Mouse (Mus musculus) MEL (cell line): Measurements from ENCODE around the gene Gm7694. TPM values are rescaled to one million over a fixed set of nuclear protein-coding genes. Genes with fewer than 3 reads are reported as not detected.

Experiments
- DNase-seq: peaks from one replicate; pipeline ENCODE4 v3.0.0; 2011; ENCODE audit warnings: low read depth, low spot score
- H3K27ac ChIP-seq: 2 replicates; pipeline ENCODE4 v1.5.1; 2012; ENCODE audit warnings: low read depth, mild to moderate bottlenecking, control low read depth, low read length, moderate library complexity; ENCODE audit not compliant: control insufficient read depth
- H3K27me3 ChIP-seq, 2 experiments: fragments of 150-350 bp in 1 of 2; sonication (generic) in 1 of 2; 2 replicates each; pipeline ENCODE4 v1.6.1; 2012; ENCODE audit warnings: low read length in 2 of 2, mild to moderate bottlenecking in 2 of 2, improper control_type of control experiment in 1 of 2, moderate library complexity in 1 of 2; ENCODE audit not compliant: insufficient read depth in 2 of 2, control insufficient read depth in 1 of 2
- H3K36me3 ChIP-seq, 2 experiments: 2 replicates each; pipeline ENCODE4 v1.6.1; 2012 to 2014; ENCODE audit warnings: low read length in 2 of 2, improper control_type of control experiment in 1 of 2, inconsistent platforms in 1 of 2, mild to moderate bottlenecking in 1 of 2; ENCODE audit not compliant: insufficient read depth in 2 of 2, control insufficient read depth in 1 of 2
- H3K4me1 ChIP-seq, 2 experiments: fragments of 150-350 bp in 1 of 2; sonication (generic) in 1 of 2; 2 replicates each; pipeline ENCODE4 v1.6.1; 2012; ENCODE audit warnings: low read length in 2 of 2, improper control_type of control experiment in 1 of 2, mild to moderate bottlenecking in 1 of 2; ENCODE audit not compliant: insufficient read depth in 2 of 2, control insufficient read depth in 1 of 2
- H3K4me3 ChIP-seq, 2 experiments: fragments of 150-350 bp in 1 of 2; sonication (generic) in 1 of 2; 2 replicates each; pipeline ENCODE4 v1.5.1; 2012; ENCODE audit warnings: low read depth in 2 of 2, low read length in 2 of 2, mild to moderate bottlenecking in 2 of 2, moderate library complexity in 2 of 2, control low read depth in 1 of 2, improper control_type of control experiment in 1 of 2; ENCODE audit not compliant: control insufficient read depth in 1 of 2, insufficient read depth in 1 of 2
- H3K79me2 ChIP-seq: 2 replicates; pipeline ENCODE4 v1.6.1; 2012; ENCODE audit warnings: mild to moderate bottlenecking, low read length, moderate library complexity; ENCODE audit not compliant: control insufficient read depth, poor library complexity, insufficient read depth
- H3K9ac ChIP-seq: 2 replicates; pipeline ENCODE4 v1.6.1; 2012; ENCODE audit warnings: low read depth, mild to moderate bottlenecking, control low read depth, low read length, moderate library complexity; ENCODE audit not compliant: control insufficient read depth, poor library complexity, severe bottlenecking
- H3K9me3 ChIP-seq: fragments of 150-350 bp; sonication (generic); replicated peaks from 2 replicates; pipeline ENCODE4 v1.6.1; 2012; ENCODE audit warnings: mild to moderate bottlenecking, low read length, improper control_type of control experiment, moderate library complexity; ENCODE audit not compliant: insufficient read depth
- BHLHE40 ChIP-seq: IDR thresholded peaks from 2 replicates; pipeline ENCODE4 v1.6.1; 2012; ENCODE audit warnings: low read depth, mild to moderate bottlenecking, inconsistent platforms, low read length, improper control_type of control experiment, borderline replicate concordance
- CHD1 ChIP-seq: IDR thresholded peaks from 2 replicates; pipeline ENCODE4 v1.6.1; 2012; ENCODE audit warnings: low read depth, mild to moderate bottlenecking, inconsistent platforms, low read length, improper control_type of control experiment
- CHD2 ChIP-seq: IDR thresholded peaks from 2 replicates; pipeline ENCODE4 v1.6.1; 2011; ENCODE audit warnings: low read length, improper control_type of control experiment
- E2F4 ChIP-seq: IDR thresholded peaks from 2 replicates; pipeline ENCODE4 v1.6.1; 2011; ENCODE audit warnings: low read depth, low read length, improper control_type of control experiment, borderline replicate concordance
- EP300 ChIP-seq, 2 experiments: IDR thresholded peaks; 2 replicates each; pipeline ENCODE4 v1.6.1; 2011; ENCODE audit warnings: improper control_type of control experiment in 2 of 2, low read length in 2 of 2, low read depth in 1 of 2, mild to moderate bottlenecking in 1 of 2
- GABPA ChIP-seq: IDR thresholded peaks from 2 replicates; pipeline ENCODE4 v1.6.1; 2012; ENCODE audit warnings: low read depth, mild to moderate bottlenecking, inconsistent platforms, low read length, improper control_type of control experiment, moderate library complexity
- HCFC1 ChIP-seq: IDR thresholded peaks from 2 replicates; pipeline ENCODE4 v1.6.1; 2012; ENCODE audit warnings: low read depth, mild to moderate bottlenecking, inconsistent platforms, low read length, improper control_type of control experiment, moderate library complexity
- JUND ChIP-seq: IDR thresholded peaks from 2 replicates; pipeline ENCODE4 v1.6.1; 2011; ENCODE audit warnings: low read depth, mild to moderate bottlenecking, improper control_type of control experiment, low read length
- KAT2A ChIP-seq: conservative IDR thresholded peaks from 2 replicates; pipeline ENCODE4 v1.6.1; 2012; ENCODE audit warnings: low read depth, low read length, improper control_type of control experiment, inconsistent platforms
- MAFK ChIP-seq: IDR thresholded peaks from 2 replicates; pipeline ENCODE4 v1.6.1; 2011; ENCODE audit warnings: low read depth, mild to moderate bottlenecking, low read length, improper control_type of control experiment, borderline replicate concordance
- MEF2A ChIP-seq: IDR thresholded peaks from 2 replicates; pipeline ENCODE4 v1.6.1; 2014; ENCODE audit warnings: low read depth, mild to moderate bottlenecking, inconsistent platforms, low read length, improper control_type of control experiment; ENCODE audit not compliant: poor library complexity, insufficient replicate concordance, severe bottlenecking; ENCODE audit errors: extremely low read depth
- MXI1 ChIP-seq: IDR thresholded peaks from 2 replicates; pipeline ENCODE4 v1.6.1; 2011; ENCODE audit warnings: mild to moderate bottlenecking, low read depth, low read length, improper control_type of control experiment
- MYB ChIP-seq: IDR thresholded peaks from 2 replicates; pipeline ENCODE4 v1.6.1; 2011; ENCODE audit warnings: mild to moderate bottlenecking, low read depth, low read length, improper control_type of control experiment
- POLR2A ChIP-seq, 2 experiments: IDR thresholded peaks; 2 replicates each; pipeline ENCODE4 v1.6.1; 2011 to 2012; ENCODE audit warnings: low read length in 2 of 2, mild to moderate bottlenecking in 2 of 2, control low read depth in 1 of 2, improper control_type of control experiment in 1 of 2, low read depth in 1 of 2, moderate library complexity in 1 of 2; ENCODE audit not compliant: control insufficient read depth in 1 of 2, insufficient read depth in 1 of 2, poor library complexity in 1 of 2
- POLR2AphosphoS2 ChIP-seq: IDR thresholded peaks from 2 replicates; pipeline ENCODE4 v1.6.1; 2011; ENCODE audit warnings: low read length, improper control_type of control experiment
- POLR2AphosphoS5 ChIP-seq: IDR thresholded peaks from 2 replicates; pipeline ENCODE4 v1.6.1; 2012; ENCODE audit warnings: low read depth, borderline replicate concordance, mild to moderate bottlenecking, inconsistent platforms, low read length, moderate library complexity, mixed read lengths
- RAD21 ChIP-seq: IDR thresholded peaks from 2 replicates; pipeline ENCODE4 v1.6.1; 2011; ENCODE audit warnings: mild to moderate bottlenecking, low read depth, low read length, improper control_type of control experiment
- SIN3A ChIP-seq: IDR thresholded peaks from 2 replicates; pipeline ENCODE4 v1.6.1; 2012; ENCODE audit warnings: low read length, improper control_type of control experiment, inconsistent platforms
- SMC3 ChIP-seq: IDR thresholded peaks from 2 replicates; pipeline ENCODE4 v1.6.1; 2011; ENCODE audit warnings: low read depth, low read length, improper control_type of control experiment
- TBP ChIP-seq: IDR thresholded peaks from 2 replicates; pipeline ENCODE4 v1.8.0; 2011; ENCODE audit warnings: low read depth, low read length, improper control_type of control experiment
- TCF12 ChIP-seq: IDR thresholded peaks from 2 replicates; pipeline ENCODE4 v1.6.1; 2014; ENCODE audit warnings: low read depth, mild to moderate bottlenecking, inconsistent platforms, low read length, improper control_type of control experiment, moderate library complexity
- USF1 ChIP-seq: IDR thresholded peaks from 2 replicates; pipeline ENCODE4 v1.6.1; 2014; ENCODE audit warnings: low read depth, mild to moderate bottlenecking, inconsistent platforms, low read length, improper control_type of control experiment, moderate library complexity
- USF2 ChIP-seq, 2 experiments: IDR thresholded peaks; 2 replicates each; pipeline ENCODE4 v1.6.1; 2011 to 2012; ENCODE audit warnings: improper control_type of control experiment in 2 of 2, low read length in 2 of 2, borderline replicate concordance in 1 of 2, inconsistent platforms in 1 of 2, low read depth in 1 of 2, mild to moderate bottlenecking in 1 of 2; ENCODE audit not compliant: insufficient read depth in 1 of 2
- ZC3H11A ChIP-seq: IDR thresholded peaks from 2 replicates; pipeline ENCODE4 v1.6.1; 2012; ENCODE audit warnings: low read depth, mild to moderate bottlenecking, inconsistent platforms, low read length, improper control_type of control experiment
- ZKSCAN1 ChIP-seq: IDR thresholded peaks from 2 replicates; pipeline ENCODE4 v1.6.1; 2012; ENCODE audit warnings: low read depth, mild to moderate bottlenecking, inconsistent platforms, low read length, improper control_type of control experiment, moderate library complexity
- ZMIZ1 ChIP-seq: IDR thresholded peaks from 2 replicates; pipeline ENCODE4 v1.6.1; 2012; ENCODE audit warnings: low read depth, mild to moderate bottlenecking, inconsistent platforms, low read length, improper control_type of control experiment, moderate library complexity
- ZNF384 ChIP-seq: IDR thresholded peaks from 2 replicates; pipeline ENCODE4 v1.6.1; 2012; ENCODE audit warnings: low read depth, mild to moderate bottlenecking, inconsistent platforms, low read length, improper control_type of control experiment
- polyA plus RNA-seq, 2 experiments: library from polyadenylated mRNA; stranded (reverse) in 1 of 2; unstranded in 1 of 2; fragments of >175 nt in 1 of 2; fragments of >200 nt in 1 of 2; gene quantifications; 2 replicates each; pipeline versions ENCODE4 v1.2.1 to v1.2.4; 2012; ENCODE audit warnings: low replicate concordance in 2 of 2, low read depth in 1 of 2; ENCODE audit not compliant: insufficient read length in 2 of 2, insufficient read depth in 1 of 2, missing spikeins in 1 of 2
- total RNA-seq: library from RNA; depleted of rRNA; stranded (reverse); fragments of 300-350 nt; gene quantifications from 2 replicates; pipeline ENCODE4 v1.2.3, GENCODE M21; 2012

The Gm7694 gene
- total and polyA plus RNA-seq, 3 experiments: 0.19 to 1.1 TPM; not detected in 1

DNA sequence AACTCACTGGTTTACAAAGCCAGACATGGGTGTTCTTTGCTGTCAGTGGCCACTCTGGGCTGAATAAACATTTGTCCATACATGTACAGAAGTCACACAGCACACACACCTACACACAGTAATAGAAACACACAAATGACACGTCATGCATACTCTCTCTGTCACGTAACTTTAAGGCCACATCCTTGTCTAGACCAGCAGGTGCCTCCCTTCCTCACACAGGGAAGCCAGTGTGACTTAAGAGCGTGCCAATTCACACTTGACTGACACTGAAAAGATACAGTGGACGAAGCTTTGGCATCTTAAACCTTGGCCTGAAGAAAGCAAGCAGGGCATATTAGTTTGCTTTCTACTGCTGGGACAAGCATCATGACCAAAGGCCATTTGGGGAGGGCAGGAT is 26.6 kb upstream of the Gm7694 start:
- TF ChIP-seq KAT2A (no peak), MYB (no peak), CHD1 (no peak), MEF2A (no peak), POLR2AphosphoS2 (no peak), MXI1 (no peak), POLR2A (IDR thresholded peaks at IDR 0.05; ENCODE audit: control insufficient read depth in 1 of 2, insufficient read depth in 1 of 2, low read depth in 1 of 2, low read length in 2 of 2, poor library complexity in 1 of 2) (no peak), USF2 (IDR thresholded peaks at IDR 0.05; ENCODE audit: borderline replicate concordance in 1 of 2, insufficient read depth in 1 of 2, low read depth in 1 of 2, low read length in 2 of 2) (no peak), RAD21 (no peak), ZNF384 (no peak), HCFC1 (no peak), ZC3H11A (no peak), USF1 (no peak), BHLHE40 (no peak)
- Histone ChIP-seq H3K36me3 (no peaks in the 10 kb centered on the region), H3K9ac (no peak overlapping the region), H3K27ac (no peak overlapping the region), H3K9me3 (no peaks in the 10 kb centered on the region), H3K79me2 (no peaks in the 10 kb centered on the region), H3K27me3 (no peaks in the 10 kb centered on the region), H3K4me3 (no peak overlapping the region), H3K4me1 (no peaks in the 10 kb centered on the region)
- DNase-seq: no peak

- no peaks in the 10 kb centered on the region for H3K4me1 ChIP-seq
- no peaks in the 10 kb centered on the region for H3K79me2 ChIP-seq
- no peaks in the 10 kb centered on the region for H3K9me3 ChIP-seq
- no peaks in the 10 kb centered on the region for H3K36me3 ChIP-seq
- no peak overlapping the region for H3K27ac ChIP-seq
- no peak overlapping the region for H3K9ac ChIP-seq
- no peak for DNase-seq
- no peak overlapping the region for H3K4me3 ChIP-seq
- TF ChIP-seq ZMIZ1 (no peak), MEF2A (no peak), ZC3H11A (no peak), JUND (no peak), MYB (no peak), ZKSCAN1 (no peak), USF1 (no peak), RAD21 (no peak), GABPA (no peak), TBP (no peak), SIN3A (no peak), POLR2AphosphoS5 (no peak), TCF12 (no peak), CHD2 (no peak), SMC3 (no peak), EP300 (IDR thresholded peaks at IDR 0.05; ENCODE audit: low read depth in 1 of 2, low read length in 2 of 2) (no peak), MAFK (no peak), ZNF384 (no peak), E2F4 (no peak)
- TF ChIP-seq, all 39 proteins: peak for 0
- H3K27me3 ChIP-seq: no peaks in the 10 kb centered on the region
Measured at GRCm38 (mm10) chr1:170331926-170332325, 25.8 kb upstream of the Gm7694 start.
